Comparison of ENCODE assay signal across 9 mouse cellular contexts in genomic region chr10:7870571-7871315, GRCm38 (mm10). TPM values are rescaled to one million over a fixed set of nuclear protein-coding genes. Genes with fewer than 3 reads are reported as not detected.
DNase-seq lines count a peak whose midpoint lies in the region; ATAC-seq and TF ChIP-seq lines count a peak whose summit lies in the region.
"Had no signal": no experiment of that assay in that cellular context is flagged by ENCODE, and none has a peak within 500 bp of the region (broad histone marks: within the 10 kb centered on the region; RNA-seq: fewer than 3 reads in every experiment).

No protein-coding gene starts in this region.

- intact Hi-C loops in left cerebral cortex, postnatal 36 days (cut with DNase I), result no loop called here

- no peaks in the 10 kb centered on the region for H3K4me1 ChIP-seq in intestine, postnatal 0 days (replicated peaks; ENCODE audit: control insufficient read depth, insufficient read depth, low read length)
- peaks cover 7% of the 10 kb centered on the region for H3K4me1 ChIP-seq in intestine, embryonic 15.5 days (replicated peaks)
- peaks cover 14% of the 10 kb centered on the region for H3K4me1 ChIP-seq in E14TG2a.4 (replicated peaks; ENCODE audit: low read depth, low read length)

- no peaks in the 10 kb centered on the region for H3K36me3 ChIP-seq in intestine, postnatal 0 days (ENCODE audit: control insufficient read depth, insufficient read depth)
- H3K36me3 ChIP-seq in intestine, embryonic 15.5 days, result no peaks in the 10 kb centered on the region
- H3K36me3 ChIP-seq in E14TG2a.4 (ENCODE audit: insufficient read depth, low read length), result no peaks in the 10 kb centered on the region

- H3K27ac ChIP-seq in intestine, postnatal 0 days (ENCODE audit: low read depth, low read length), result no peak overlapping the region
- no peak overlapping the region for H3K27ac ChIP-seq in intestine, embryonic 15.5 days

- no peak overlapping the region for H3K4me3 ChIP-seq in intestine, postnatal 0 days (ENCODE audit: low read depth, low read length)
- no peak overlapping the region for H3K4me3 ChIP-seq in intestine, embryonic 15.5 days (replicated peaks)
- no peak overlapping the region for H3K4me3 ChIP-seq in E14TG2a.4 (replicated peaks; ENCODE audit: low read length)
- H3K4me3 ChIP-seq: erythroblast, embryonic 14.5 days had no signal

- 68% methylated on average over 11 of the region's 11 CpGs for WGBS in intestine, postnatal 0 days
- 67% methylated on average over 11 of the region's 11 CpGs for WGBS in intestine, embryonic 15.5 days

- peak; percentile 69 for TF ChIP-seq CTCF in intestine, postnatal 0 days (IDR thresholded peaks at IDR 0.05; ENCODE audit: low read depth)
- peak; percentile 75 for TF ChIP-seq CTCF in E14TG2a.4 (conservative IDR thresholded peaks at IDR 0.05; ENCODE audit: low read length)

- no peak overlapping the region for H3K4me2 ChIP-seq in intestine, postnatal 0 days (replicated peaks; ENCODE audit: low read depth)
- H3K4me2 ChIP-seq in intestine, embryonic 15.5 days (replicated peaks), result no peak overlapping the region

- DNase-seq in c-Kit-positive CD71-negative TER-119-negative erythroid progenitor cells, embryonic 14.5 days (ENCODE audit: low read depth), result peak; percentile 51
- peak; percentile 54 for DNase-seq in gastrocnemius, postnatal 25 days
- DNase-seq in left cerebral cortex, postnatal 36 days (ENCODE audit: low spot score in 2 of 2), result peak; percentile 52 to 54
- peak; percentile 51 for DNase-seq in right cerebral cortex, postnatal 4 days
- no peak for DNase-seq in ovary, adult 18-20 months (ENCODE audit: low spot score)

- no peak for ATAC-seq in intestine, postnatal 0 days
- no peak for ATAC-seq in intestine, embryonic 15.5 days

- H3K27me3 ChIP-seq in intestine, postnatal 0 days (replicated peaks; ENCODE audit: control insufficient read depth, insufficient read depth, low read length), result no peaks in the 10 kb centered on the region; the same call in 1 of the 2 replicates
- H3K27me3 ChIP-seq in intestine, embryonic 15.5 days (replicated peaks), result peaks cover 7% of the 10 kb centered on the region; the same call in 1 of the 2 replicates
- peaks cover 37% of the 10 kb centered on the region for H3K27me3 ChIP-seq in E14TG2a.4 (ENCODE audit: insufficient read depth, low read length)

- H3K9me3 ChIP-seq in intestine, postnatal 0 days (ENCODE audit: control insufficient read depth), result no peaks in the 10 kb centered on the region
- no peaks in the 10 kb centered on the region for H3K9me3 ChIP-seq in intestine, embryonic 15.5 days
- H3K9me3 ChIP-seq in E14TG2a.4 (ENCODE audit: low read length), result no peaks in the 10 kb centered on the region

- no peak overlapping the region for H3K9ac ChIP-seq in intestine, postnatal 0 days (ENCODE audit: low read depth, low read length)
- no peak overlapping the region for H3K9ac ChIP-seq in intestine, embryonic 15.5 days

RNA-seq across cellular contexts. Expression of gene Zc3h12d, which starts 38.5 kb away (rescaled TPM):
- 0.92 and 1.2 TPM in 2 replicates for polyA plus RNA-seq in intestine, postnatal 0 days (2015; fragmentation: Nextera tagmentation; extraction: Ambion mirVana)
- polyA plus RNA-seq in intestine, embryonic 15.5 days (2015; fragmentation: Nextera tagmentation; extraction: Ambion mirVana), result 0.49 and 0.53 TPM in 2 replicates
- under 1 TPM in 1 of 2 experiments, not detected in 1; 0.05 TPM for total RNA-seq in gastrocnemius, postnatal 25 days (2021)
- under 1 TPM in 1 of 2 experiments, not detected in 1; 0.12 TPM for total RNA-seq in left cerebral cortex, postnatal 36 days (2021)
- polyA plus RNA-seq: erythroblast, embryonic 14.5 days had no signal
